Mouse (Mus musculus): ENCODE data around the gene D630039A03Rik. TPM values are rescaled to one million over a fixed set of nuclear protein-coding genes. Genes with fewer than 3 reads are reported as not detected.

The D630039A03Rik gene
- total and polyA plus RNA-seq, 3 experiments = 0.22 TPM; not detected in 2

- DNase-seq (ENCODE audit: low spot score) (peak; percentile 84), ATAC-seq (ENCODE audit: extremely low read depth, insufficient number of reproducible peaks, low FRiP score, poor library complexity, severe bottlenecking) (peak; percentile 82)
- peaks cover 28% of the 10 kb centered on the region for H3K36me3 ChIP-seq (replicated peaks)
- no peaks in the 10 kb centered on the region for H3K9me3 ChIP-seq (replicated peaks)
- no peak for TF ChIP-seq GATA1 (IDR thresholded peaks at IDR 0.05; ENCODE audit: borderline replicate concordance, low read length)
- no peak for TF ChIP-seq GATA2 (IDR thresholded peaks at IDR 0.05; ENCODE audit: borderline replicate concordance, low read depth, low read length)
- TF ChIP-seq POLR2AphosphoS5 (IDR thresholded peaks at IDR 0.05; ENCODE audit: insufficient replicate concordance, low read depth, low read length) = no peak; the same call in 1 of the 2 replicates
- TF ChIP-seq TAL1 (conservative IDR thresholded peaks at IDR 0.05; ENCODE audit: low read depth, low read length) = no peak
- TF ChIP-seq CTCF (IDR thresholded peaks at IDR 0.05; ENCODE audit: low read depth, low read length) = no peak
- peak within 1 kb of the TSS; percentile 93 for H3K4me3 ChIP-seq (ENCODE audit: low read depth, low read length)
- H3K4me1 ChIP-seq (ENCODE audit: insufficient read depth, low read depth, low read length) = peaks cover 55% of the 10 kb centered on the region
- H3K27me3 ChIP-seq (ENCODE audit: insufficient read depth, low read length) = no peaks in the 10 kb centered on the region
Observed at GRCm38 (mm10) chr4:57956029-57956960, 40.2 kb upstream of the D630039A03Rik start, which contains the start of gene Txn1. Gene Txn1, minus strand, starts transcription at chr4:57956411.

GRCm38 (mm10) chr4:57955544-57955958 is 39.5 kb upstream of the D630039A03Rik start:
- Histone ChIP-seq H3K27me3 (ENCODE audit: insufficient read depth, low read length) (no peaks in the 10 kb centered on the region), H3K9me3 (replicated peaks) (no peaks in the 10 kb centered on the region), H3K4me3 (ENCODE audit: low read depth, low read length) (peak overlapping the region; percentile 93), H3K36me3 (replicated peaks) (peaks cover 35% of the 10 kb centered on the region), H3K4me1 (ENCODE audit: insufficient read depth, low read depth, low read length) (peaks cover 59% of the 10 kb centered on the region)
- TF ChIP-seq CTCF (IDR thresholded peaks at IDR 0.05; ENCODE audit: low read depth, low read length) (no peak), GATA2 (IDR thresholded peaks at IDR 0.05; ENCODE audit: borderline replicate concordance, low read depth, low read length) (no peak), GATA1 (IDR thresholded peaks at IDR 0.05; ENCODE audit: borderline replicate concordance, low read length) (no peak), POLR2AphosphoS5 (IDR thresholded peaks at IDR 0.05; ENCODE audit: insufficient replicate concordance, low read depth, low read length) (no peak), TAL1 (conservative IDR thresholded peaks at IDR 0.05; ENCODE audit: low read depth, low read length) (no peak)
- peak; percentile 25 for ATAC-seq (ENCODE audit: extremely low read depth, insufficient number of reproducible peaks, low FRiP score, poor library complexity, severe bottlenecking)
- DNase-seq (ENCODE audit: low spot score) = peak; percentile 49

GRCm38 (mm10) chr4:57954991-57955390 is 38.9 kb upstream of the D630039A03Rik start:
- Histone ChIP-seq H3K36me3 (replicated peaks) (peaks cover 41% of the 10 kb centered on the region), H3K9me3 (replicated peaks) (no peaks in the 10 kb centered on the region), H3K4me3 (ENCODE audit: low read depth, low read length) (peak overlapping the region; percentile 93), H3K27me3 (ENCODE audit: insufficient read depth, low read length) (no peaks in the 10 kb centered on the region), H3K4me1 (ENCODE audit: insufficient read depth, low read depth, low read length) (peaks cover 65% of the 10 kb centered on the region)
- DNase-seq (ENCODE audit: low spot score) (no peak), ATAC-seq (ENCODE audit: extremely low read depth, insufficient number of reproducible peaks, low FRiP score, poor library complexity, severe bottlenecking) (no peak)
- no peak for TF ChIP-seq GATA2 (IDR thresholded peaks at IDR 0.05; ENCODE audit: borderline replicate concordance, low read depth, low read length)
- no peak for TF ChIP-seq POLR2AphosphoS5 (IDR thresholded peaks at IDR 0.05; ENCODE audit: insufficient replicate concordance, low read depth, low read length)
- no peak for TF ChIP-seq CTCF (IDR thresholded peaks at IDR 0.05; ENCODE audit: low read depth, low read length)

- Histone ChIP-seq H3K4me1 (ENCODE audit: insufficient read depth, low read depth, low read length) (peaks cover 69% of the 10 kb centered on the region), H3K27me3 (ENCODE audit: insufficient read depth, low read length) (no peaks in the 10 kb centered on the region), H3K9me3 (replicated peaks) (no peaks in the 10 kb centered on the region), H3K36me3 (replicated peaks) (peaks cover 45% of the 10 kb centered on the region), H3K4me3 (ENCODE audit: low read depth, low read length) (peak overlapping the region; percentile 93)
- ATAC-seq (ENCODE audit: extremely low read depth, insufficient number of reproducible peaks, low FRiP score, poor library complexity, severe bottlenecking) (no peak), DNase-seq (ENCODE audit: low spot score) (no peak)
- no peak for TF ChIP-seq POLR2AphosphoS5 (IDR thresholded peaks at IDR 0.05; ENCODE audit: insufficient replicate concordance, low read depth, low read length)
Observed at GRCm38 (mm10) chr4:57954580-57954979, 38.5 kb upstream of the D630039A03Rik start.

GRCm38 (mm10) chr4:57953796-57954195 is 37.7 kb upstream of the D630039A03Rik start:
- DNase-seq (ENCODE audit: low spot score) (no peak), ATAC-seq (ENCODE audit: extremely low read depth, insufficient number of reproducible peaks, low FRiP score, poor library complexity, severe bottlenecking) (no peak)
- Histone ChIP-seq H3K4me1 (ENCODE audit: insufficient read depth, low read depth, low read length) (peaks cover 68% of the 10 kb centered on the region), H3K27me3 (ENCODE audit: insufficient read depth, low read length) (no peaks in the 10 kb centered on the region), H3K36me3 (replicated peaks) (peaks cover 53% of the 10 kb centered on the region), H3K4me3 (ENCODE audit: low read depth, low read length) (peak overlapping the region; percentile 93), H3K9me3 (replicated peaks) (no peaks in the 10 kb centered on the region)
- no peak for TF ChIP-seq CTCF (IDR thresholded peaks at IDR 0.05; ENCODE audit: low read depth, low read length)
- TF ChIP-seq GATA2 (IDR thresholded peaks at IDR 0.05; ENCODE audit: borderline replicate concordance, low read depth, low read length) = no peak
- no peak for TF ChIP-seq GATA1 (IDR thresholded peaks at IDR 0.05; ENCODE audit: borderline replicate concordance, low read length)
- TF ChIP-seq TAL1 (conservative IDR thresholded peaks at IDR 0.05; ENCODE audit: low read depth, low read length) = no peak
- TF ChIP-seq POLR2AphosphoS5 (IDR thresholded peaks at IDR 0.05; ENCODE audit: insufficient replicate concordance, low read depth, low read length) = no peak

GRCm38 (mm10) chr4:57952891-57953290 is 36.8 kb upstream of the D630039A03Rik start:
- H3K9me3 ChIP-seq (replicated peaks) = no peaks in the 10 kb centered on the region
- DNase-seq (ENCODE audit: low spot score) (no peak), ATAC-seq (ENCODE audit: extremely low read depth, insufficient number of reproducible peaks, low FRiP score, poor library complexity, severe bottlenecking) (no peak)
- H3K36me3 ChIP-seq (replicated peaks) = peaks cover 62% of the 10 kb centered on the region
- no peaks in the 10 kb centered on the region for H3K27me3 ChIP-seq (ENCODE audit: insufficient read depth, low read length)
- H3K4me3 ChIP-seq (ENCODE audit: low read depth, low read length) = no peak overlapping the region
- TF ChIP-seq GATA1 (IDR thresholded peaks at IDR 0.05; ENCODE audit: borderline replicate concordance, low read length) (no peak), POLR2AphosphoS5 (IDR thresholded peaks at IDR 0.05; ENCODE audit: insufficient replicate concordance, low read depth, low read length) (no peak), GATA2 (IDR thresholded peaks at IDR 0.05; ENCODE audit: borderline replicate concordance, low read depth, low read length) (no peak), CTCF (IDR thresholded peaks at IDR 0.05; ENCODE audit: low read depth, low read length) (no peak), TAL1 (conservative IDR thresholded peaks at IDR 0.05; ENCODE audit: low read depth, low read length) (no peak)
- H3K4me1 ChIP-seq (ENCODE audit: insufficient read depth, low read depth, low read length) = peaks cover 59% of the 10 kb centered on the region
